Mouse (Mus musculus) heart, embryonic 15.5 days (tissue): Measurements from ENCODE around the gene B3gntl1. TPM values are rescaled to one million over a fixed set of nuclear protein-coding genes. Genes with fewer than 3 reads are reported as not detected.

Experiments used
- ATAC-seq: fragments of 200-750 bp; cut with Nextera tagmentation; replicated peaks from 2 replicates; pipeline ENCODE4 v1.8.0; 2017; ENCODE audit warnings: low read depth, moderate TSS enrichment; ENCODE audit not compliant: insufficient number of reproducible peaks, insufficient read depth, low FRiP score
- H3K27ac ChIP-seq: fragments of 300-500 bp; sonication (generic); 2 replicates; pipeline ENCODE4 v1.5.1; 2015; ENCODE audit warnings: mild to moderate bottlenecking, inconsistent platforms
- H3K27me3 ChIP-seq: fragments of 300-500 bp; sonication (generic); 2 replicates; pipeline ENCODE4 v1.6.1; 2015; ENCODE audit warnings: inconsistent platforms
- H3K36me3 ChIP-seq: fragments of 300-500 bp; sonication (generic); 2 replicates; pipeline ENCODE4 v1.6.1; 2015; ENCODE audit warnings: mild to moderate bottlenecking, inconsistent platforms
- H3K4me1 ChIP-seq: fragments of 300-500 bp; sonication (generic); replicated peaks from 2 replicates; pipeline ENCODE4 v1.6.1; 2015; ENCODE audit warnings: inconsistent platforms
- H3K4me2 ChIP-seq: fragments of 300-500 bp; sonication (generic); 2 replicates; pipeline ENCODE4 v1.6.1; 2015; ENCODE audit warnings: inconsistent platforms, mild to moderate bottlenecking, moderate library complexity
- H3K4me3 ChIP-seq: fragments of 300-500 bp; sonication (generic); 2 replicates; pipeline ENCODE4 v1.5.1; 2015; ENCODE audit warnings: mild to moderate bottlenecking, inconsistent platforms
- H3K9ac ChIP-seq: fragments of 300-500 bp; sonication (generic); 2 replicates; pipeline ENCODE4 v1.6.1; 2015; ENCODE audit warnings: mild to moderate bottlenecking, inconsistent platforms
- H3K9me3 ChIP-seq: fragments of 300-500 bp; sonication (generic); replicated peaks from 2 replicates; pipeline ENCODE4 v1.6.1; 2016; ENCODE audit warnings: inconsistent platforms
- WGBS: fragments of 180-500 bp; shearing (Covaris S2); methylation state at CpG from one replicate; pipeline ENCODE4 v1.1.7; 2015; ENCODE audit warnings: mixed read lengths; 5-methylcytosine and 5-hydroxymethylcytosine counted together
- polyA plus RNA-seq: library from polyadenylated mRNA; unstranded; fragments of >200 nt; fragmentation: Nextera tagmentation; extraction: Ambion mirVana; gene quantifications from 2 replicates; pipeline ENCODE4 v1.2.1, GENCODE M21; 2015

Gene B3gntl1
- polyA plus RNA-seq, 1 experiment from 2014 or later = 5.4 TPM

DNA sequence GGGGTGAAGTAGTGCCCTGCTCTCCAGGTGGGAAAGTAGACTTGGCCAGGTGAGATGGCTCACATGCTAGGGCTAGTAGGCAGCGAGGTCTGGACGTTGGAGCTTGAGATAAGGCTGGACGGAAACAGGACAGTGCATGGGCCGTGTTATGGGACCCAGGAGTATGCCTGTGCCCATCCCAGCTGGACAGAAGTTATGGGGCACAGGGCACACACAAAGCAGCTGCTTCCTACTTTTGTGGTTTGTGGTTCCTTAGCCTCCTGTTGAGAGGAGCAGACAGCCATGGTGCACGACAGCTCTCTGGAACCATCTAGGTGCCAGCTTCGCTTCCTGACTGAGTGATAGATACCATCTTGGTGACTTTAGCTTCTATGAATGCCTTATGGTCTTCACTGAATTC lies 67.3 kb downstream of the B3gntl1 start:
- Histone ChIP-seq H3K36me3 (peaks cover 19% of the 10 kb centered on the region; the same call in 1 of the 2 replicates), H3K27me3 (no peaks in the 10 kb centered on the region), H3K27ac (no peak overlapping the region), H3K4me3 (no peak overlapping the region), H3K9ac (no peak overlapping the region), H3K4me1 (no peaks in the 10 kb centered on the region), H3K9me3 (no peaks in the 10 kb centered on the region), H3K4me2 (no peak overlapping the region)
- WGBS = 83% methylated on average over 6 of the region's 6 CpGs
- no peak for ATAC-seq

DNA sequence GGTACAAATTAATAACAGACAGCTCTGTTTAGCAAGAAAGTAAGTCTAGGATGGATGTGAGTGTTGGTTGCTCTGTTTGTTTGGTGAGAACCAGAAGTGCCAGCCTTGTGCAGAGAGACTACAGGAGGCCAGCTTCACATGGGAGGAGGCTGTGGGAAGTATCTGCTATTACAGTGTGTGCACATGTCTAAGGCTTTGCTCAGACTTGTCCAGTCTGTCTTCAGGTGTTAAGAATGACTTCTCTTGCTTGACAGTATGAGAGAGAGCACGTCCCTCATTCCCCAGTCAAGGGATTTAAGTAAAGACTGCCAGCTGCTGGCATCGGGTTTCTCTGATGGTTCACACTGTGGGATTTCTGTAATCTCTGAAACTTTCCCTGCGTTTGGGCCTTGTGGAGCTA lies 71.5 kb downstream of the B3gntl1 start:
- no peaks in the 10 kb centered on the region for H3K4me1 ChIP-seq
- 76% methylated on average over 3 of the region's 3 CpGs for WGBS
- no peak overlapping the region for H3K9ac ChIP-seq
- H3K4me2 ChIP-seq = no peak overlapping the region
- H3K4me3 ChIP-seq = no peak overlapping the region
- peaks cover 23% of the 10 kb centered on the region; the same call in 1 of the 2 replicates for H3K36me3 ChIP-seq
- no peaks in the 10 kb centered on the region for H3K9me3 ChIP-seq
- no peaks in the 10 kb centered on the region for H3K27me3 ChIP-seq
- H3K27ac ChIP-seq = no peak overlapping the region
- no peak for ATAC-seq

DNA sequence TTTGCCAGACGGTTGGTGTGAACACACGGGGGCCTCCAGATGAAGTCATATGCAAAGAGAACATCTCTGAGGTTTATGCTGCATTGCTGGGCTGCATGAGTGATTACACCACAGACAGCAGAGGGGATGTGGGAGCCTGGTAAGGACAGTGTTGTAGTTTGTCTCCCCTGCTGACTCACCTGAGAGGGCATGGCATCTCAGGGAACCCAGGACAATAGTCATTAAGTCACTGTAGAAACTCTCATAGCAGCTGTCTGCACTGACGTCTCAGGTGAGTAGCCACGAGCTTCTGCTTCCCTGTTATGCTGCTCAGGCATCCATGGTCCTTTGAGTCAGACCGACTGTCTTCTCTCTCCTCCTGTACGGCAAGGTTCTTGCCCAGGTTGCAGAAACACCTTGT lies 75.7 kb downstream of the B3gntl1 start:
- Histone ChIP-seq H3K27me3 (no peaks in the 10 kb centered on the region), H3K27ac (no peak overlapping the region), H3K4me1 (no peaks in the 10 kb centered on the region), H3K9me3 (no peaks in the 10 kb centered on the region), H3K36me3 (peaks cover 7% of the 10 kb centered on the region), H3K4me2 (no peak overlapping the region), H3K9ac (no peak overlapping the region), H3K4me3 (no peak overlapping the region)
- no peak for ATAC-seq
- WGBS = 88% methylated on average over 6 of the region's 6 CpGs

DNA sequence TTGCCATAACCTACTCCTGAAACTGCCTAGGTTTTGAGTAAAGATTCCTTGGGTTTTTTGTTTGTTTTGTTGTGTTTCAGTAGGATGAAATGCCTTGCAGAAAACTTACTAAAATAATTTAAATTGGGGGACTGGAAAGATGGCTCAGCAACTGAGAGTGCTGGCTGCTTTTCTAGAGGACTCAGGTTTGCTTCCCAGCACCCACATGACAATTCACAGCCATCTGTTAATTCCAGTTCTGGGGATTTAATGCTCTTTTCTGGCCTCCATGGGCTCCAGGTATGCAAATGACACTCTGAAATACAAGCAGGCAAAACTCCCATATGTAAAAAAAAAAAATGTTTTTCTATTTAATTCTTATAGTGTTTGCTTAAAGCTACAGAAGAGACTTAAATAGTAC lies 91.1 kb downstream of the B3gntl1 start:
- Histone ChIP-seq H3K4me1 (no peaks in the 10 kb centered on the region), H3K36me3 (peaks cover 5% of the 10 kb centered on the region), H3K27ac (no peak overlapping the region), H3K4me3 (no peak overlapping the region), H3K9ac (no peak overlapping the region), H3K9me3 (no peaks in the 10 kb centered on the region), H3K4me2 (no peak overlapping the region), H3K27me3 (no peaks in the 10 kb centered on the region)
- no peak for ATAC-seq

Other genes starting within 250 kb of the B3gntl1 start
- gene Fn3k, start 238.2 kb downstream of the B3gntl1 start, polyA plus RNA-seq = 11.7 and 14.9 TPM in 2 replicates
- 17.3 and 25.2 TPM in 2 replicates for gene Tbcd, start 221.2 kb downstream of the B3gntl1 start, polyA plus RNA-seq
- gene Zfp750, start 153.8 kb downstream of the B3gntl1 start, polyA plus RNA-seq = 0.15 and 0.60 TPM in 2 replicates
- gene Metrnl, start 28.4 kb upstream of the B3gntl1 start, polyA plus RNA-seq = 19.5 and 25.5 TPM in 2 replicates
- gene Ptchd3, start 157.1 kb upstream of the B3gntl1 start, polyA plus RNA-seq = 0.08 and 0.13 TPM in 2 replicates